Mouse (Mus musculus): ENCODE measurements at regions not wholly inside any gene's neighbourhood (a gene's known extent, or its start where the extent isn't known, plus 50 kb on each side); places are given as distances from the start of the nearest gene placed in this dataset.

DNA sequence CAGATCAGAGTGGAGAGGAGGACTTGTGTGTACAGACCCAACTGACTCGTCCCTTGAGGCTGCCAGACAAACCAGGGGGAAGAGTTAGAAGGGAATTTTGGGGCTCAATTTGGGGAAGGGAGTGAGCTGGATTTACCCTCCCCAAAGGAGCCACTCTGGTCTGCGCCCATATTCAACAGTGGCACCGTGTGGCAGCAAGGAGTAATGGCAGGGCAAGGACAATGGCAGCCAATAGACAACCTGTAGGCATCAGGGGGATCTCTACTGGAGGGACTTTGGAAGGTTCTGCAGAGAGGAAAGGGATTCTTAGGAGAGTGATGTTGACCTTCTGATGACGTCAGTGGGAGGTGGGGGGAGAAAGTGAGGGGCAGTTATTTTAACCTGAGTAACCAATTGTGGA lies 1590.7 kb upstream of the Gulo start:
- TF ChIP-seq CTCF (IDR thresholded peaks at IDR 0.05; ENCODE audit: insufficient read depth, low read depth, low read length) (peak; percentile 55; the same call in 1 of the 2 replicates), POLR2A (IDR thresholded peaks at IDR 0.05; ENCODE audit: insufficient read depth, low read depth, low read length) (no peak)

Data from olfactory bulb, adult 2 months (tissue).